Mouse (Mus musculus): ENCODE results near the gene Mus81. TPM values are rescaled to one million over a fixed set of nuclear protein-coding genes. Genes with fewer than 3 reads are reported as not detected.
"Not testable (repeated sequence)": the region's sequence is repeated elsewhere in the genome, so short reads cannot be mapped to it uniquely, and the experiment has no call there.

The Mus81 gene
- polyA plus RNA-seq, 1 experiment: 27.1 TPM

DNA sequence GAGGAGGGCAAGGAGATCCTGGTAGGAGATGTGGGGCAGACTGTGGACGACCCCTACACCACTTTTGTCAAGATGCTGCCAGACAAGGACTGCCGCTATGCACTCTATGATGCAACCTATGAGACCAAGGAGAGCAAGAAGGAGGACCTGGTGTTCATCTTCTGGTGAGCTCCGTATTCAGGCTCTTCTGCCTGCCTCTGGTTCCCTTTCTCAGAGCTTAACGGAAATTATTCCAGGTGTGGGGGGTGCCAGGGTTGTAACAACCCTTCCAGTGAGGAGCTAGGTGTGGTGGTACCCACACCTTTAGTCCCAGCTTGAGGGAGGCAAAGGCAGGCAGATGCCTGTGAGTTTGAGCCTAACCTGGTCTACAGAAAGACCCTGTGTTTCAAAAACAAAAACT lies 4.4 kb upstream of the Mus81 start:
- Histone ChIP-seq H3K4me1 (ENCODE audit: control insufficient read depth, insufficient read depth, low read length) (no peaks in the 10 kb centered on the region), H3K27ac (ENCODE audit: insufficient read depth, low read length) (no peak overlapping the region), H3K4me3 (ENCODE audit: insufficient read depth, low read length) (peak overlapping the region; percentile 72)
- no peak for TF ChIP-seq POLR2A (IDR thresholded peaks at IDR 0.05; ENCODE audit: low read depth, low read length)
- no peak for TF ChIP-seq CTCF (IDR thresholded peaks at IDR 0.05; ENCODE audit: borderline replicate concordance, insufficient read depth, low read length)

DNA sequence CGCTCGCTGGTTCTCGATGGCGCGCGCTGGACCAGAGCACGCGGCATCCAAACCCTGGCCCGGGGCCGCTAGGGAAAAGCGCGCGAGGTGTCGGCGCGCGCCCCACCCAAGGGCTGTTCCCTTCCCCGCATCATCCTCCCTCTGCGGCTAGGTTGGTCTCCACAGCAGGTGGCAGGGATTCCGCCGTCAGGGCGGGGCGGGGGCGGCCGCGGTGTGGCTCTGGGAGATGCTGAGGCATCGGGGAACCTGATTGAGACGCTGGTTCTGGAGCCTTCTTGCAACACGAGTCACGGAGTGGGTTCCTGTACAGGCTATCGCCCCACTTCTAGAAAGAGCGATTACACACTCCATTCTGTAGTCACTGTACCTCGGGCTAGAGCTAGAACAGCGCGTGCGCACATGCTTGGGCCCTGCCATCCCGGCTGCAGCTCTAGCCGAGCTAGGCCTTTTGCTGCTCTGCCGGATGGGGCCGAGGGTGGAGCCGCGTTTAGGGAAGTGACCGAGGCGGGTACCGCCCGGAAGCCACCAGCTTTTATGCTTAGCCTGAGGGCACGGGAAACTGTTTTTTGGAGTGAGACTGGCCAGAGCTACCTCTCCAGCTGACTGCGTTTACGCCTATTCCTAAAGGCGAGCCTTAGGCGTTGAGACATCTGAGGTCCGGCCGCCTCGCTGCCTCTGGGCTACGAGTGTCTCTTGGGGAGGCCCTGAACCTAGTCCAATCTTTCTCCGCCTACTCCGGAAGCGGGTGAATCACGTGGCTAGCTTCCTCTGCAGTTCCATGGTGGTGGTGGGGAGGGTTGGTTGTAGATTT lies 2.9 kb upstream of the Mus81 start:
- TF ChIP-seq CTCF (IDR thresholded peaks at IDR 0.05; ENCODE audit: borderline replicate concordance, insufficient read depth, low read length) (no peak), POLR2A (IDR thresholded peaks at IDR 0.05; ENCODE audit: low read depth, low read length) (peak; percentile 92)
- Histone ChIP-seq H3K4me1 (ENCODE audit: control insufficient read depth, insufficient read depth, low read length) (peaks cover 4% of the 10 kb centered on the region; the same call in 1 of the 2 replicates), H3K4me3 (ENCODE audit: insufficient read depth, low read length) (peak overlapping the region; percentile 72), H3K27ac (ENCODE audit: insufficient read depth, low read length) (peak overlapping the region; percentile 93)

DNA sequence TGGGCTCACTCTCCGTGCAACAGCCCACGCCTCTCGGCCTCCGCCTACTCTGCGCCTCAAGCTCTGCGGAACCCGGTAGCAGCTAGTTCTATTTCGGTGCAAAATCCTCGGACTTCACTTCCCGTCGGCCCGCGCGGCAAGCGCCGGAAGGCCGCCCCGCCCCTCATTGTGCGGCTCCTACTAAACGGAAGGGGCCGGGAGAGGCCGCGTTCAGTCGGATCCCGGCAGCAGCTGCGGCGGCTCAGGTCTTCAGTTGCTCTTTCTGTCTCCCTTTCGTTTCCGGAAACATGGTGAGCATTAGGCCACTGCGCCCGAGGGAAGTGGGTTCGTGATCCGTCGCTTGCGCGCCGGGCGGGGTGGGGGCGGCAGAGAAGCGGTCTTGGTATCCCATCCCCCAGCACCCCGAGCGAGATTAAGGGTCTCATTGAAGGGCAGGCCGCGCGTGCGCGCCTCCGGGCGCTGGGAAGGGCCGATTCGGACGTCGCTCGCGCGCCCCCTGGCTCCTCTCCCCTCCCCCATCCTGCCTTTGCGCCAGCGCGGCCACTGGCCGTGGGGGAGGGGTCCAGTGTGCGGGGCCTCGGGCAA lies 2.2 kb upstream of the Mus81 start, which contains the start of gene Cfl1:
Gene Cfl1, plus strand, starts transcription at position 143 of the 585 bp plus-strand sequence.
- peak within 1 kb of the TSS; percentile 72 for H3K4me3 ChIP-seq (ENCODE audit: insufficient read depth, low read length)
- TF ChIP-seq POLR2A (IDR thresholded peaks at IDR 0.05; ENCODE audit: low read depth, low read length) (peak; percentile 96), CTCF (IDR thresholded peaks at IDR 0.05; ENCODE audit: borderline replicate concordance, insufficient read depth, low read length) (no peak)
- peaks cover 4% of the 10 kb centered on the region; the same call in 1 of the 2 replicates for H3K4me1 ChIP-seq (ENCODE audit: control insufficient read depth, insufficient read depth, low read length)
- peak within 1 kb of the TSS; percentile 93 for H3K27ac ChIP-seq (ENCODE audit: insufficient read depth, low read length)

GRCm38 (mm10) chr19:5489721-5490120 lies 1.5 kb upstream of the Mus81 start:
- H3K27ac ChIP-seq (ENCODE audit: insufficient read depth, low read length): peak overlapping the region; percentile 87
- not testable (repeated sequence) for H3K4me3 ChIP-seq (ENCODE audit: insufficient read depth, low read length); H3K4me1 ChIP-seq (ENCODE audit: control insufficient read depth, insufficient read depth, low read length)

GRCm38 (mm10) chr19:5488878-5489571 lies 823 bp upstream of the Mus81 start:
- Histone ChIP-seq H3K4me1 (ENCODE audit: control insufficient read depth, insufficient read depth, low read length) (peaks cover 4% of the 10 kb centered on the region; the same call in 1 of the 2 replicates), H3K27ac (ENCODE audit: insufficient read depth, low read length) (peak overlapping the region; percentile 99), H3K4me3 (ENCODE audit: insufficient read depth, low read length) (peak overlapping the region; percentile 13)
- TF ChIP-seq POLR2A (IDR thresholded peaks at IDR 0.05; ENCODE audit: low read depth, low read length) (peak; percentile 90), CTCF (IDR thresholded peaks at IDR 0.05; ENCODE audit: borderline replicate concordance, insufficient read depth, low read length) (no peak)

GRCm38 (mm10) chr19:5486771-5487170 lies 1.4 kb downstream of the Mus81 start:
- Histone ChIP-seq H3K4me3 (ENCODE audit: insufficient read depth, low read length) (no peak overlapping the region), H3K27ac (ENCODE audit: insufficient read depth, low read length) (peak overlapping the region; percentile 95; the same call in 1 of the 2 replicates), H3K4me1 (ENCODE audit: control insufficient read depth, insufficient read depth, low read length) (peaks cover 4% of the 10 kb centered on the region; the same call in 1 of the 2 replicates)
- TF ChIP-seq CTCF (IDR thresholded peaks at IDR 0.05; ENCODE audit: borderline replicate concordance, insufficient read depth, low read length) (no peak), POLR2A (IDR thresholded peaks at IDR 0.05; ENCODE audit: low read depth, low read length) (peak; percentile 30; the same call in 1 of the 2 replicates)

DNA sequence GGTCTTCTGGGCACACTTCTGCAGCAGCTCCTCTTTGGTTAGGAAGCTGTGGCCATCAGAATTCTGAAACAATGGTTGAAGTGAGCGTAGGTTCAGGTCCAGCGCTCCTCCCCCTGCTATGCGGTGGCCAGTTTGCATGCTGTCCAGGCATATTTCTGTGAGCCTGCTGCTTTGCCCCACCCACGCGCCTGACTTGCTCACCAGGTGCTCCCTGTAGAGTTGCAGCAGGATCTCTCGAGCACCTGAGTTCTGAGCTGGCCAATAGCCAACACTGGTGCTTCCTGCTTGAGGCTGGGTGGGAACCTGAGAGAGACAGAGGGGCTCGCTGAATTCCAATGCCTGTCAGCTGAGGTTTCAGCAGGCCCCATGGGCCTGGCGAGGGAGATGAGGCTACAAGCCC lies 1.9 kb downstream of the Mus81 start:
- H3K4me3 ChIP-seq (ENCODE audit: insufficient read depth, low read length): no peak overlapping the region
- H3K4me1 ChIP-seq (ENCODE audit: control insufficient read depth, insufficient read depth, low read length): peaks cover 4% of the 10 kb centered on the region; the same call in 1 of the 2 replicates
- peak; percentile 50; the same call in 1 of the 2 replicates for TF ChIP-seq POLR2A (IDR thresholded peaks at IDR 0.05; ENCODE audit: low read depth, low read length)
- TF ChIP-seq CTCF (IDR thresholded peaks at IDR 0.05; ENCODE audit: borderline replicate concordance, insufficient read depth, low read length): no peak
- no peak overlapping the region for H3K27ac ChIP-seq (ENCODE audit: insufficient read depth, low read length)

DNA sequence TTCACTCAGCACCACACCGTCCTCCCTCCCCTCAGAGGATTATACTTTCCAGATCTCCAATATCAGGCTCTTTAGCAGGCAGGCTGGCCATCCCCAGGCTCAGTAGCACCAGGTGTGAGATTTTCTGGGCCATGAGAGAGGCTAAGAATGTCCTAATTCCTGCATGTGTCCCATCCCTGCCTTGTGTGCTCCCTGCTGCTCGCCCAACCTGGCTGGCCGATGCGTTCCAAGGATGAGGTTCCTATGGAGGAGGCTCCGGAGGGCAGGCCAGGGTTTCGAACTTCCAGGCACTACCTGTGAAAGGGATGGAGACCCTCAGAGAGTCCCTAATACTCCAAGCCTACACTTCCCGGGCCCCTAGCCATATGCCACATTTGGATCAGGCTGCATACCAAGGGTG lies 2.4 kb downstream of the Mus81 start:
- Histone ChIP-seq H3K27ac (ENCODE audit: insufficient read depth, low read length) (no peak overlapping the region), H3K4me1 (ENCODE audit: control insufficient read depth, insufficient read depth, low read length) (peaks cover 4% of the 10 kb centered on the region; the same call in 1 of the 2 replicates), H3K4me3 (ENCODE audit: insufficient read depth, low read length) (no peak overlapping the region)
- TF ChIP-seq POLR2A (IDR thresholded peaks at IDR 0.05; ENCODE audit: low read depth, low read length) (no peak), CTCF (IDR thresholded peaks at IDR 0.05; ENCODE audit: borderline replicate concordance, insufficient read depth, low read length) (no peak)

GRCm38 (mm10) chr19:5485371-5485770 lies 2.8 kb downstream of the Mus81 start:
- H3K27ac ChIP-seq (ENCODE audit: insufficient read depth, low read length): no peak overlapping the region
- peaks cover 4% of the 10 kb centered on the region; the same call in 1 of the 2 replicates for H3K4me1 ChIP-seq (ENCODE audit: control insufficient read depth, insufficient read depth, low read length)
- H3K4me3 ChIP-seq (ENCODE audit: insufficient read depth, low read length): no peak overlapping the region
- TF ChIP-seq POLR2A (IDR thresholded peaks at IDR 0.05; ENCODE audit: low read depth, low read length) (peak; percentile 43; the same call in 1 of the 2 replicates), CTCF (IDR thresholded peaks at IDR 0.05; ENCODE audit: borderline replicate concordance, insufficient read depth, low read length) (no peak)
